Mouse (Mus musculus) limb, embryonic 12.5 days (tissue): ENCODE results near the gene Fam53b. TPM values are rescaled to one million over a fixed set of nuclear protein-coding genes. Genes with fewer than 3 reads are reported as not detected.

ENCODE experiments used
- ATAC-seq: fragments of 200-750 bp; cut with Nextera tagmentation; 2 replicates; pipeline ENCODE4 v1.8.0; 2017; ENCODE audit warnings: low read depth, moderate TSS enrichment; ENCODE audit not compliant: insufficient number of reproducible peaks, insufficient read depth, low FRiP score, low TSS enrichment
- H3K27ac ChIP-seq: fragments of 300-500 bp; sonication (generic); 2 replicates; pipeline ENCODE4 v1.5.1; 2016; ENCODE audit warnings: mild to moderate bottlenecking, moderate library complexity
- H3K27me3 ChIP-seq: fragments of 300-500 bp; sonication (generic); 2 replicates; pipeline ENCODE4 v1.6.1; 2016; ENCODE audit warnings: mild to moderate bottlenecking, moderate library complexity
- H3K36me3 ChIP-seq: fragments of 300-500 bp; sonication (generic); 2 replicates; pipeline ENCODE4 v1.6.1; 2016; ENCODE audit warnings: mild to moderate bottlenecking, moderate library complexity
- H3K4me1 ChIP-seq: fragments of 300-500 bp; sonication (generic); replicated peaks from 2 replicates; pipeline ENCODE4 v1.6.1; 2016
- H3K4me2 ChIP-seq: fragments of 300-500 bp; sonication (generic); 2 replicates; pipeline ENCODE4 v1.6.1; 2016; ENCODE audit warnings: mild to moderate bottlenecking, moderate library complexity
- H3K4me3 ChIP-seq: fragments of 300-500 bp; sonication (generic); replicated peaks from 2 replicates; pipeline ENCODE4 v1.5.1; 2016; ENCODE audit warnings: mild to moderate bottlenecking
- H3K9ac ChIP-seq: fragments of 300-500 bp; sonication (generic); replicated peaks from 2 replicates; pipeline ENCODE4 v1.6.1; 2016; ENCODE audit warnings: mild to moderate bottlenecking, moderate library complexity
- H3K9me3 ChIP-seq: fragments of 300-500 bp; sonication (generic); 2 replicates; pipeline ENCODE4 v1.6.1; 2016; ENCODE audit warnings: mild to moderate bottlenecking, moderate library complexity
- WGBS: fragments of 180-500 bp; shearing (Covaris S2); methylation state at CpG from one replicate; pipeline ENCODE4 v1.1.7; 2016; 5-methylcytosine and 5-hydroxymethylcytosine counted together
- polyA plus RNA-seq: library from polyadenylated mRNA; unstranded; fragments of >200 nt; fragmentation: Nextera tagmentation; extraction: Ambion mirVana; gene quantifications from 2 replicates; pipeline ENCODE4 v1.2.1, GENCODE M21; 2016

The Fam53b gene
- polyA plus RNA-seq, 1 experiment from 2014 or later = 27.7 TPM

DNA sequence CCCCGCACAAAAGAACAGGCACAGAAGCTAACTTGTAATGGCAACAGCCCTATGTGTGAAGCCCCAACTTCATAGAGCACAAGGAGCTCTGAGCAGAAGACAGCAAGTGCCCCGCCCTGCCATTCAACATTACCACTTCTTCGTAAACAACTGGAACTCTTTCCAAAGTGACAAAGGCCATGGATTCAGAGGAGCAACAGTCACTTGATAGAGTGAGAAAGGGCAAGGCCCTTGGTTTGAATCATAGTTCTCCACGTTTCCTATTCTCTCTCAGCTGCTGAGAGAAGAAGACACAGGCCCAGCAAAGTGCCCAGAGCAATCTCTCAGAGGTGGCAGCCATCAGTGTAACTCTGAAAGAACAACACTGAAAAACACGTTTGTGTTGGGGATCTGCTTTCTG lies 49.8 kb downstream of the Fam53b start:
- Histone ChIP-seq H3K4me2 (no peak overlapping the region), H3K9ac (no peak overlapping the region), H3K36me3 (peaks cover 53% of the 10 kb centered on the region), H3K27ac (no peak overlapping the region), H3K9me3 (no peaks in the 10 kb centered on the region), H3K4me3 (no peak overlapping the region), H3K4me1 (peaks cover 23% of the 10 kb centered on the region), H3K27me3 (no peaks in the 10 kb centered on the region)
- WGBS = 91% methylated on average over 5 of the region's 5 CpGs
- no peak for ATAC-seq

DNA sequence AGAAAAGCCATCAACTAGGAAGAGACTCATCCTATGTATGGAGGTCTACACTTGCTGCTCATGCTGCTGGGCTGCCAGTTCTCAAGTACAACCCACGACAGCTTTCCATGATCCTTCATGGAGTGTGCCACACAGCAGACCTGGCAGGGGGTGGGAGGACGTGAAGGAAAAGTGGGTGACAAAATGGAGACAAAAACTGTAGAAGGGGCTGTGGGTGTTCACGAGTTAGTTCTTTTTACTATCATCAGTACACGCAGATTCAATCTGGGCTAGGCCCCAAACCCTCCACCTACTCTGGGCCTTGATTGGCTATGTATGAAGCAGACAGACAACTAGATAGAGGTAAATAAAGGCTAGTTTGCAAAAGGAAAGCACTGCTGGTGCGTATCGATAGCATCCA lies 50.3 kb downstream of the Fam53b start:
- WGBS = 93% methylated on average over 6 of the region's 6 CpGs

GRCm38 (mm10) chr7:132761409-132761808 lies 52.3 kb downstream of the Fam53b start:
- peaks cover 66% of the 10 kb centered on the region for H3K36me3 ChIP-seq
- no peak overlapping the region for H3K9ac ChIP-seq
- WGBS = 92% methylated on average over 2 of the region's 2 CpGs
- H3K9me3 ChIP-seq = no peaks in the 10 kb centered on the region
- H3K4me2 ChIP-seq = no peak overlapping the region
- no peak for ATAC-seq
- peaks cover 8% of the 10 kb centered on the region for H3K4me1 ChIP-seq
- no peaks in the 10 kb centered on the region for H3K27me3 ChIP-seq
- no peak overlapping the region for H3K4me3 ChIP-seq
- H3K27ac ChIP-seq = no peak overlapping the region

More for the DNA sequence above, 50.3 kb downstream of the Fam53b start:
- Histone ChIP-seq H3K4me3 (no peak overlapping the region), H3K27ac (no peak overlapping the region), H3K4me2 (no peak overlapping the region), H3K4me1 (peaks cover 23% of the 10 kb centered on the region), H3K9me3 (no peaks in the 10 kb centered on the region), H3K36me3 (peaks cover 57% of the 10 kb centered on the region), H3K27me3 (no peaks in the 10 kb centered on the region), H3K9ac (no peak overlapping the region)
- no peak for ATAC-seq

DNA sequence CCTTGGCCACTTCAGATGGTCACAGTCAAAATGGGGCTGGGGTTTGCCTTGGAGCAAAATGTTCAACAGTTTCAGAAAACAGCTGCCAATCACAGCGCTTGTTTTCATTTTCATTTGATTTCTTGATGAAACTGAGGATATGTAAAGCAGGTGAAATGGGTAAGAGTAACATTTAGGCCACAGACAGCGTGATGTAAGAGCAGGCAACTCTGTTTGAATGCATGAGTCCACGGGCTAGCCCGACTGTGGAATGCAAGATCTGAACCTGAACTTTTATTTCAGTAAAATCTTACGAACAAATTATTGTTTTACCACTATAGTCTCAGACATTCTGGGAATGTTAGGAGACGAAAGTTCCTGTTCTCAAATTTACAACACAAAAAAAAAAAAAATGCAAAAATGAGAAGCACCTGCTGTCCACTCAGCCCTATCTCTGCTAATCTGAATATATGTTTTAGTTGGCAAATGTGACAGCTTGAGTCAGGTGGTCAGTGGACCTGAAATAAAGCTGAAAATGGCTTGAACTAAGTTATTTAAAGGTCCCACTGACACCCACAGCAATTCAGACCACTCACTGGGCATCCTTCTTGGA lies 53.0 kb downstream of the Fam53b start:
- ATAC-seq = no peak
- no peak overlapping the region for H3K4me2 ChIP-seq
- WGBS = 92% methylated on average over 6 of the region's 6 CpGs
- no peak overlapping the region for H3K27ac ChIP-seq
- H3K4me3 ChIP-seq = no peak overlapping the region
- no peaks in the 10 kb centered on the region for H3K27me3 ChIP-seq
- no peak overlapping the region for H3K9ac ChIP-seq
- peaks cover 62% of the 10 kb centered on the region for H3K36me3 ChIP-seq
- no peaks in the 10 kb centered on the region for H3K9me3 ChIP-seq
- peaks cover 7% of the 10 kb centered on the region; the same call in 1 of the 2 replicates for H3K4me1 ChIP-seq

DNA sequence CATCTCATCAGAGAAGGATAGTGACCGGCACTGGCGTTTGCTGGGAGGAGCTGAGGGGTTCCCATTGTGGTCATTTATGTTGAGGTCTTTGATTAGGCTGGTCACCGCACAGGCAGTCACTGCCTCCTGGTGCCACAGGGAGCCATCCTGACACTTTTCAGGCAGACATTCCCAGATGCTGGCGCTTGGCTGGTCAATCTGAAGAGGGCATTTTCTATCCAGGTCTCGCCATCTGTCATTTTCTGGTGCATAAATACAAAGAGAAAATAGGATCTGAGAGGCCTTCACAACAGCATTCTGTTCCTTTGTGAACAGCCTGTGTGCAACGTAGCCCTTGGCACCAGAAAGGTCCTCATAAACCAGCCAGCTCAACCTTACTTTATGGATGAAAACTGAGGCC lies 53.8 kb downstream of the Fam53b start:
- peaks cover 60% of the 10 kb centered on the region for H3K36me3 ChIP-seq
- H3K4me3 ChIP-seq = no peak overlapping the region
- no peak overlapping the region for H3K4me2 ChIP-seq
- no peaks in the 10 kb centered on the region for H3K27me3 ChIP-seq
- ATAC-seq = no peak
- no peak overlapping the region for H3K27ac ChIP-seq
- 94% methylated on average over 6 of the region's 6 CpGs for WGBS
- no peak overlapping the region for H3K9ac ChIP-seq
- peaks cover 15% of the 10 kb centered on the region for H3K4me1 ChIP-seq
- no peaks in the 10 kb centered on the region for H3K9me3 ChIP-seq

DNA sequence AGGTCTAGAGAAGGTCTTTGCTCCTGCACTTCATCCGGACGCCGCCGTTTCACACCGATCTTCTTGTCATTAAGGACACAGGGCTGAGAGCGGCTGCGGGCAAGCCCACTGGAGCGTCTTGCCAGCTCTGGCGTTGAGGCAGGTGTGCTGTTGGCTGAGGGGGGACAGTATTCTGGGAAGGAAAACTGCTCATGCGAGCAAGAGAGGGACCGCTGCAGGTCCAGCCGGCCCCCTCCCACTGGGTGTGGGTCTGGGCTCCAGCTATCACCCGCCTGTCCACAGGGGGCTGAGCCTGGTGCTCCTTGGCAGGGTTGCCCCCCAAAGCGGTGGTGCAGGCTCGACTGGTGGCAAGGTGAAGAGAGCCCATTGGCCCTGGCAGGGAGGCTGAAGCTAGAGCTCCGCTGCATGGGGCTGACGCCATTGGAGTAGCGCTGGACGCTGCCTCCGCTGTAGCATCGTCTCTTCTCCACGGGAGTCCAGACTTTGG lies 54.2 kb downstream of the Fam53b start:
- Histone ChIP-seq H3K27ac (no peak overlapping the region), H3K27me3 (no peaks in the 10 kb centered on the region), H3K36me3 (peaks cover 55% of the 10 kb centered on the region), H3K9me3 (no peaks in the 10 kb centered on the region), H3K9ac (no peak overlapping the region), H3K4me3 (no peak overlapping the region), H3K4me1 (peaks cover 19% of the 10 kb centered on the region), H3K4me2 (no peak overlapping the region)
- no peak for ATAC-seq
- 95% methylated on average over 22 of the region's 22 CpGs for WGBS

GRCm38 (mm10) chr7:132758875-132759274 lies 54.8 kb downstream of the Fam53b start:
- no peak overlapping the region for H3K4me3 ChIP-seq
- H3K36me3 ChIP-seq = peaks cover 50% of the 10 kb centered on the region
- no peak overlapping the region for H3K9ac ChIP-seq
- H3K27ac ChIP-seq = no peak overlapping the region
- H3K27me3 ChIP-seq = no peaks in the 10 kb centered on the region
- WGBS = 70% methylated on average over 5 of the region's 5 CpGs
- no peaks in the 10 kb centered on the region for H3K9me3 ChIP-seq
- no peak overlapping the region for H3K4me2 ChIP-seq
- ATAC-seq = no peak
- peaks cover 25% of the 10 kb centered on the region for H3K4me1 ChIP-seq

DNA sequence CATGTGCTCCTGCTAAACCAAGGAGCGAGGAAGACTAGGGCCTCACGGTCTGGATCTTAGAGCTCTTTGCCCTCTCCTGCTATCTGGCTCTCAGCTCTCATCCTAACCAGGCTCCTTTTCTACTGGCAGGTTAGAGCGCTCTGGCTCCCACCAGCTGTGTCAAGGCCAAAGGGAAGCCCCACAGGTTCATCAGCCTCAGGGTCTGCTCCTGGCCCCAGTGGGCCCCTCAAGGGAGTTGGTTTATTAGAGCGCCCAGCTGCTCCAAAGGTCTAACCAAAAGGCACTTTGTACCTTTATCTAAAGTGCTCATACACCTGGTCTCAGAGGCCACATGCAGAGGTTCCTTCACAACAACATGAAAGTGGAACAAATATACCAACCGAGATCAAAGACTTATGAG lies 57.4 kb downstream of the Fam53b start:
- no peak overlapping the region for H3K27ac ChIP-seq
- no peaks in the 10 kb centered on the region for H3K9me3 ChIP-seq
- no peak for ATAC-seq
- 94% methylated on average over 5 of the region's 5 CpGs for WGBS
- no peak overlapping the region for H3K4me3 ChIP-seq
- peaks cover 44% of the 10 kb centered on the region for H3K36me3 ChIP-seq
- H3K9ac ChIP-seq = no peak overlapping the region
- no peak overlapping the region for H3K4me2 ChIP-seq
- H3K4me1 ChIP-seq = peaks cover 35% of the 10 kb centered on the region
- H3K27me3 ChIP-seq = no peaks in the 10 kb centered on the region

- Histone ChIP-seq H3K9me3 (no peaks in the 10 kb centered on the region), H3K4me2 (no peak overlapping the region), H3K36me3 (peaks cover 46% of the 10 kb centered on the region), H3K4me3 (no peak overlapping the region), H3K27ac (peak overlapping the region; percentile 96), H3K4me1 (peaks cover 35% of the 10 kb centered on the region), H3K9ac (no peak overlapping the region), H3K27me3 (no peaks in the 10 kb centered on the region)
- no peak for ATAC-seq
- WGBS = 53% methylated on average over 3 of the region's 3 CpGs
Measured at GRCm38 (mm10) chr7:132754389-132754750, 59.3 kb downstream of the Fam53b start.

DNA sequence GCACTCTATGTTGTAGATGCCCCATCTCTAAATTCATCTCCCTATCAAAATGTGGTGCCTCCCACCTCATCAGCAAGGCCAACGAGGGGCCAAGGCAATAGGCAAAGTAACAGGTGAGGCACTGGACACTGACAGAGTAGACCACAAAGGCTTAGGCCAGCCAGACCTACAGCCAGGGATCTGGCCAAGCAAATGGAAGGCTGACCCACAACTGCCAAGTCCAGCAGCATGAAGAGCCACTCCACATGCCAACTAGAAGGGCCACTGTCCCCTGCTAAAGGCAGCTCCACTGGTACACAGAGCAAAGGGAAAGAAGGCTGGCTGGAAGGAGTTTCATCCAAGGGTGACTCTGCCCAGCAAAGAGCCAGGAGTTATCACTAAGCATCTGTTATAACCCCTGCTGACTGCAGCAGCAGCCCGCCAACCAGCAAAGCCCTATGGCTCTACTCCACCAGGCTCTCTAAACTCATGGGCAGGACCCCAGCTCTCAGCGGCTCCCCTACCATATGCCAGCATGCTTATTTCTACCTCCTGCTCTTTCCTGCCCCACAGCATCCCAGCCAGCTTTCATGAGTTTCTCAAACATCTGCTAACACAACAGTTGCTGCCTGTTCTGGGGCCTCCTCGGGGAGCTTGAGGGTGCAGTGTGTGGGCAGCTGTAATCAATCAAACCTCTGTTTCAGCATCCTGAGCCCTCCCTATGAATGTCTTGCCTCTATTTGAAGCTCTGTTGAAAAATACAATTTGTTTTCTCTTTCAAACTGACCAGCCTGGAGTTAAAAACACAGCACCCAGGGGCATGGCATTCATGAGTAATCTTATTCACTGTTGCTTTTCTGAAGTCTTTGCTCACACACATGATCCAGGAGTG lies 59.9 kb downstream of the Fam53b start:
- Histone ChIP-seq H3K4me2 (no peak overlapping the region; the same call in 1 of the 2 replicates), H3K36me3 (peaks cover 46% of the 10 kb centered on the region), H3K27ac (peak overlapping the region; percentile 96), H3K9me3 (no peaks in the 10 kb centered on the region), H3K9ac (no peak overlapping the region), H3K27me3 (no peaks in the 10 kb centered on the region), H3K4me3 (no peak overlapping the region), H3K4me1 (peaks cover 35% of the 10 kb centered on the region)
- WGBS = 41% methylated on average over 4 of the region's 4 CpGs
- ATAC-seq = 0 out of 2 replicates have a peak, but pooled peaks have one; percentile 35

- H3K27me3 ChIP-seq = no peaks in the 10 kb centered on the region
- no peak overlapping the region for H3K4me2 ChIP-seq
- peaks cover 35% of the 10 kb centered on the region for H3K4me1 ChIP-seq
- no peaks in the 10 kb centered on the region for H3K9me3 ChIP-seq
- no peak overlapping the region for H3K27ac ChIP-seq
- H3K4me3 ChIP-seq = no peak overlapping the region
- ATAC-seq = no peak
- no peak overlapping the region for H3K9ac ChIP-seq
- peaks cover 33% of the 10 kb centered on the region for H3K36me3 ChIP-seq
- 83% methylated on average over 2 of the region's 2 CpGs for whole genome bisulfite sequencing
Measured at GRCm38 (mm10) chr7:132751716-132752115, 62.0 kb downstream of the Fam53b start.
